Mouse (Mus musculus) T-helper 17 cell (primary cell): Measurements from ENCODE around the gene Keap1.
"Not testable (repeated sequence)": the region's sequence is repeated elsewhere in the genome, so short reads cannot be mapped to it uniquely, and the experiment has no call there.

Experiments
- in situ Hi-C, 2 experiments: fragments of 300-600 bp; cut with MboI, MseI; formaldehyde crosslinking; loops; 1 replicate in 1 of 2; 2 replicates in 1 of 2; pipeline ENCODE4 v1.15.1; 2025; ENCODE audit warnings: high pct_unique_total_duplicates in 2 of 2

The Keap1 gene

GRCm38 (mm10) chr9:21264272-21264999 is 25.3 kb upstream of the Keap1 start:
- in situ Hi-C loops, result no loop called here

- in situ Hi-C loops, result no loop called here
These were observed 22.7 kb upstream of the Keap1 start for GRCm38 (mm10) chr9:21261831-21262230.

- in situ Hi-C loops, result no loop called here
These were observed 21.4 kb upstream of the Keap1 start for GRCm38 (mm10) chr9:21260491-21261040.

GRCm38 (mm10) chr9:21256349-21256748 is 17.2 kb upstream of the Keap1 start:
- in situ Hi-C loops, result not testable (repeated sequence)

- in situ Hi-C loops, result no loop called here
These were observed 15.5 kb upstream of the Keap1 start for GRCm38 (mm10) chr9:21254690-21255089.

- in situ Hi-C loops, result no loop called here
These were observed 12.1 kb upstream of the Keap1 start for GRCm38 (mm10) chr9:21251116-21251735.

GRCm38 (mm10) chr9:21250509-21250908 is 11.3 kb upstream of the Keap1 start:
- in situ Hi-C loops, result no loop called here

- in situ Hi-C loops, result no loop called here
These were observed 10.7 kb upstream of the Keap1 start for GRCm38 (mm10) chr9:21249629-21250508.

GRCm38 (mm10) chr9:21248326-21248725 is 9.2 kb upstream of the Keap1 start, which contains the start of gene S1pr5:
Gene S1pr5, minus strand, starts transcription at chr9:21248443.
- in situ Hi-C loops, result no loop called here

- in situ Hi-C loops, result no loop called here
These were observed 7.2 kb upstream of the Keap1 start for GRCm38 (mm10) chr9:21246342-21246741.

GRCm38 (mm10) chr9:21245113-21245487 is 5.9 kb upstream of the Keap1 start:
- in situ Hi-C loops, result no loop called here

- in situ Hi-C loops, result no loop called here
These were observed 5.4 kb upstream of the Keap1 start for GRCm38 (mm10) chr9:21244428-21245112.

- in situ Hi-C loops, result no loop called here
These were observed 4.8 kb upstream of the Keap1 start for GRCm38 (mm10) chr9:21243826-21244427.

GRCm38 (mm10) chr9:21241343-21241742 is 2.2 kb upstream of the Keap1 start:
- in situ Hi-C loops, result no loop called here

- in situ Hi-C loops, result no loop called here
These were observed 296 bp upstream of the Keap1 start for GRCm38 (mm10) chr9:21239465-21239848.

- in situ Hi-C loops, result no loop called here
These were observed 993 bp downstream of the Keap1 start for GRCm38 (mm10) chr9:21238004-21238732.

- in situ Hi-C loops, result no loop called here
These were observed 1.7 kb downstream of the Keap1 start for GRCm38 (mm10) chr9:21237368-21238003.

GRCm38 (mm10) chr9:21236991-21237367 is 2.2 kb downstream of the Keap1 start:
- in situ Hi-C loops, result no loop called here

GRCm38 (mm10) chr9:21235341-21235740 is 3.8 kb downstream of the Keap1 start:
- in situ Hi-C loops, result no loop called here

- in situ Hi-C loops, result no loop called here
These were observed 5.4 kb downstream of the Keap1 start for GRCm38 (mm10) chr9:21233805-21234204.
